Mouse (Mus musculus) mature B cell (primary cell): ENCODE data around the gene Otop2.

Source experiments
- in situ Hi-C: fragments of 300-500 bp; cut with MboI; formaldehyde crosslinking; loops from 2 replicates; pipeline ENCODE4 v1.14.3; 2019

Otop2 gene

GRCm38 (mm10) chr11:115306863-115307262 is at the start of gene Otop2:
Gene Otop2, plus strand, starts transcription at chr11:115307163.
- in situ Hi-C loops = no loop called here

- in situ Hi-C loops = no loop called here
Observed at GRCm38 (mm10) chr11:115257775-115258510, 49.0 kb upstream of the Otop2 start.

GRCm38 (mm10) chr11:115259134-115259533 is 47.8 kb upstream of the Otop2 start:
- in situ Hi-C loops = no loop called here

- in situ Hi-C loops = no loop called here
Observed at GRCm38 (mm10) chr11:115262954-115263353, 44.0 kb upstream of the Otop2 start.

- in situ Hi-C loops = no loop called here
Observed at GRCm38 (mm10) chr11:115264136-115264861, 42.7 kb upstream of the Otop2 start.

GRCm38 (mm10) chr11:115264862-115265668 is 41.9 kb upstream of the Otop2 start:
- in situ Hi-C loops = no loop called here

GRCm38 (mm10) chr11:115265771-115266399 is 41.1 kb upstream of the Otop2 start:
- in situ Hi-C loops = no loop called here

GRCm38 (mm10) chr11:115266400-115266778 is 40.6 kb upstream of the Otop2 start:
- in situ Hi-C loops = no loop called here

GRCm38 (mm10) chr11:115267061-115267883 is 39.7 kb upstream of the Otop2 start, which contains the start of gene Grin2c:
Gene Grin2c, minus strand, starts transcription at chr11:115267243.
- in situ Hi-C loops = no loop called here

GRCm38 (mm10) chr11:115267958-115268357 is 39.0 kb upstream of the Otop2 start:
- in situ Hi-C loops = no loop called here

- in situ Hi-C loops = no loop called here
Observed at GRCm38 (mm10) chr11:115269330-115270066, 37.5 kb upstream of the Otop2 start.

GRCm38 (mm10) chr11:115270148-115270861 is 36.7 kb upstream of the Otop2 start:
- in situ Hi-C loops = no loop called here

- in situ Hi-C loops = no loop called here
Observed at GRCm38 (mm10) chr11:115271052-115271451, 35.9 kb upstream of the Otop2 start.

GRCm38 (mm10) chr11:115271481-115271880 is 35.5 kb upstream of the Otop2 start:
- in situ Hi-C loops = no loop called here

GRCm38 (mm10) chr11:115272894-115273498 is 34.0 kb upstream of the Otop2 start:
- in situ Hi-C loops = no loop called here

- in situ Hi-C loops = no loop called here
Observed at GRCm38 (mm10) chr11:115273735-115274134, 33.2 kb upstream of the Otop2 start.

GRCm38 (mm10) chr11:115274178-115274577 is 32.8 kb upstream of the Otop2 start:
- in situ Hi-C loops = no loop called here

- in situ Hi-C loops = no loop called here
Observed at GRCm38 (mm10) chr11:115274771-115275170, 32.2 kb upstream of the Otop2 start.

GRCm38 (mm10) chr11:115275509-115275908 is 31.5 kb upstream of the Otop2 start:
- in situ Hi-C loops = no loop called here
